Mouse (Mus musculus) lung, postnatal 0 days (tissue): ENCODE results near the gene Camta1.

Source experiments
- CTCF ChIP-seq: IDR thresholded peaks from 2 replicates; pipeline ENCODE4 v1.5.1; 2016; ENCODE audit warnings: antibody characterized with exemption, mild to moderate bottlenecking
- EP300 ChIP-seq: IDR thresholded peaks from 2 replicates; pipeline ENCODE4 v1.6.1; 2016; ENCODE audit warnings: antibody characterized with exemption, mild to moderate bottlenecking, control low read depth

DNA sequence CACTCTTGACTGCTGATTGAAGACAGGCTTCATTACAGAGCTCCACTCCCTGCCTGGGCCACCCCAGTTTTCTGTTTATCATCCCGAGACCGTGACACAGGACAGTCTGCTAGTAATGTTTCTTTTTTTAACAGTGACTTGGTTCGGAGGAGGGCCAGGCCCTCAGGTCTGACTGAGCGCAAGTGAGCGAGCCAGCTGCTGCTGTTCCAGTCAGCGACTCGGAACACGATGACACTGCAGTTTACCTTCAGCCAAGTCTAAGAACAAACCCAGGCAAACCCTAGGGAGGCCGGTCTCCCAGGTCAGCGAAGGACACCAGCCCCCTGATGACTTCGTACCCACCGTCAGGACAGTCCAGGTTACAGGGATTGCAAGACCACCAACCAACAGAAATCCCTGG lies 959.6 kb downstream of the Camta1 start:
- TF ChIP-seq CTCF = no peak
- TF ChIP-seq EP300 = no peak
